Mouse (Mus musculus) adrenal gland, postnatal 4 days (tissue): ENCODE measurements at regions not wholly inside any gene's neighbourhood (a gene's known extent, or its start where the extent isn't known, plus 50 kb on each side); places are given as distances from the start of the nearest gene placed in this dataset.
A peak's percentile ranks its signal among the peaks of the same experiment; 100 is the strongest.
"Not testable (repeated sequence)": the region's sequence is repeated elsewhere in the genome, so short reads cannot be mapped to it uniquely, and the experiment has no call there.

Experiments used
- DNase-seq, 2 experiments: peaks; one replicate each; pipeline ENCODE4 v3.0.0; 2021 to 2022; ENCODE audit warnings: low spot score in 2 of 2, mixed read lengths in 2 of 2

GRCm38 (mm10) chr6:53233777-53234176 is 53.3 kb upstream of the Creb5 start:
- no peak for DNase-seq

- no peak for DNase-seq
Observed at GRCm38 (mm10) chr6:53232616-53233015, 54.5 kb upstream of the Creb5 start.

GRCm38 (mm10) chr6:53229350-53229749 is 57.7 kb upstream of the Creb5 start:
- no peak for DNase-seq

- DNase-seq = no peak
Observed at GRCm38 (mm10) chr6:53222104-53222503, 65.0 kb upstream of the Creb5 start.

- DNase-seq = no peak
Observed at GRCm38 (mm10) chr6:53221668-53222005, 65.4 kb upstream of the Creb5 start.

- no peak for DNase-seq
Observed at GRCm38 (mm10) chr6:53220784-53221667, 66.0 kb upstream of the Creb5 start.

- DNase-seq = no peak
Observed at GRCm38 (mm10) chr6:53218871-53219286, 68.2 kb upstream of the Creb5 start.

GRCm38 (mm10) chr6:53217234-53218015 is 69.6 kb upstream of the Creb5 start:
- DNase-seq = peak in 1 of 2 experiments; percentile 29

GRCm38 (mm10) chr6:53216715-53217114 is 70.4 kb upstream of the Creb5 start:
- no peak for DNase-seq

GRCm38 (mm10) chr6:53211420-53211819 is 75.7 kb upstream of the Creb5 start:
- peak in 1 of 2 experiments; percentile 40 for DNase-seq

GRCm38 (mm10) chr6:53209398-53209797 is 77.7 kb upstream of the Creb5 start:
- DNase-seq = no peak

- DNase-seq = no peak
Observed at GRCm38 (mm10) chr6:53208474-53208873, 78.6 kb upstream of the Creb5 start.

GRCm38 (mm10) chr6:53207781-53208180 is 79.3 kb upstream of the Creb5 start:
- no peak for DNase-seq

- no peak for DNase-seq
Observed at GRCm38 (mm10) chr6:53207361-53207760, 79.7 kb upstream of the Creb5 start.

- no peak for DNase-seq
Observed at GRCm38 (mm10) chr6:53201281-53201956, 85.7 kb upstream of the Creb5 start.

- DNase-seq = no peak
Observed at GRCm38 (mm10) chr6:53199474-53199873, 87.6 kb upstream of the Creb5 start.

- not testable (repeated sequence) for DNase-seq
Observed at GRCm38 (mm10) chr6:53182131-53182530, 104.9 kb upstream of the Creb5 start.

- no peak for DNase-seq
Observed at GRCm38 (mm10) chr6:53164423-53164841, 96.0 kb upstream of the Jazf1 start.

GRCm38 (mm10) chr6:53163091-53163490 is 94.7 kb upstream of the Jazf1 start:
- DNase-seq = no peak

- DNase-seq = no peak
Observed at GRCm38 (mm10) chr6:53161627-53162026, 93.2 kb upstream of the Jazf1 start.

- DNase-seq = no peak
Observed at GRCm38 (mm10) chr6:53154621-53155020, 86.2 kb upstream of the Jazf1 start.

GRCm38 (mm10) chr6:53147478-53147877 is 79.0 kb upstream of the Jazf1 start:
- no peak for DNase-seq
